Mouse (Mus musculus) neural tube, embryonic 13.5 days (tissue): Measurements from ENCODE around the gene St3gal3. TPM values are rescaled to one million over a fixed set of nuclear protein-coding genes. Genes with fewer than 3 reads are reported as not detected.

Source experiments
- ATAC-seq: fragments of 200-750 bp; cut with Nextera tagmentation; 2 replicates; pipeline ENCODE4 v1.8.0; 2017; ENCODE audit warnings: low read depth, mild to moderate bottlenecking, moderate TSS enrichment, moderate library complexity
- H3K27ac ChIP-seq: fragments of 300-500 bp; sonication (generic); replicated peaks from 2 replicates; pipeline ENCODE4 v1.5.1; 2015; ENCODE audit warnings: moderate library complexity, mild to moderate bottlenecking, inconsistent platforms
- H3K27me3 ChIP-seq: fragments of 300-500 bp; sonication (generic); 2 replicates; pipeline ENCODE4 v1.6.1; 2015; ENCODE audit warnings: mild to moderate bottlenecking, inconsistent platforms
- H3K36me3 ChIP-seq: fragments of 300-500 bp; sonication (generic); 2 replicates; pipeline ENCODE4 v1.6.1; 2015; ENCODE audit warnings: mild to moderate bottlenecking, inconsistent platforms
- H3K4me1 ChIP-seq: fragments of 300-500 bp; sonication (generic); replicated peaks from 2 replicates; pipeline ENCODE4 v1.6.1; 2015; ENCODE audit warnings: inconsistent platforms
- H3K4me2 ChIP-seq: fragments of 300-500 bp; sonication (generic); 2 replicates; pipeline ENCODE4 v1.6.1; 2015; ENCODE audit warnings: inconsistent platforms, mild to moderate bottlenecking, moderate library complexity
- H3K4me3 ChIP-seq: fragments of 300-500 bp; sonication (generic); 2 replicates; pipeline ENCODE4 v1.5.1; 2015; ENCODE audit warnings: mild to moderate bottlenecking, inconsistent platforms
- H3K9ac ChIP-seq: fragments of 300-500 bp; sonication (generic); 2 replicates; pipeline ENCODE4 v1.6.1; 2015; ENCODE audit warnings: moderate library complexity, mild to moderate bottlenecking, inconsistent platforms
- H3K9me3 ChIP-seq: fragments of 300-500 bp; sonication (generic); 2 replicates; pipeline ENCODE4 v1.6.1; 2016; ENCODE audit warnings: inconsistent platforms
- WGBS: fragments of 180-500 bp; shearing (Covaris S2); methylation state at CpG from one replicate; pipeline ENCODE4 v1.1.7; 2015; 5-methylcytosine and 5-hydroxymethylcytosine counted together
- polyA plus RNA-seq: library from polyadenylated mRNA; unstranded; fragments of >200 nt; fragmentation: Nextera tagmentation; extraction: Ambion mirVana; gene quantifications from 2 replicates; pipeline ENCODE4 v1.2.1, GENCODE M21; 2015

Gene St3gal3
- polyA plus RNA-seq, 1 experiment from 2014 or later = 12.2 TPM

GRCm38 (mm10) chr4:117926545-117927482 lies 207.9 kb downstream of the St3gal3 start:
- Histone ChIP-seq H3K4me1 (peaks cover 38% of the 10 kb centered on the region), H3K27ac (0 out of 2 replicates have a peak overlapping the region, but pooled peaks have one; percentile 18), H3K36me3 (peaks cover under 1% of the 10 kb centered on the region; the same call in 1 of the 2 replicates), H3K9ac (peak overlapping the region; percentile 78), H3K9me3 (no peaks in the 10 kb centered on the region), H3K27me3 (peaks cover 67% of the 10 kb centered on the region), H3K4me2 (peak overlapping the region; percentile 89), H3K4me3 (peak overlapping the region; percentile 51)
- WGBS = under 1% methylated on average over 71 of the region's 71 CpGs
- ATAC-seq = peak; percentile 76

GRCm38 (mm10) chr4:117924916-117925315 lies 209.8 kb downstream of the St3gal3 start:
- Histone ChIP-seq H3K36me3 (no peaks in the 10 kb centered on the region), H3K27ac (no peak overlapping the region), H3K4me3 (no peak overlapping the region), H3K9me3 (no peaks in the 10 kb centered on the region), H3K27me3 (peaks cover 59% of the 10 kb centered on the region), H3K9ac (no peak overlapping the region), H3K4me1 (peaks cover 37% of the 10 kb centered on the region), H3K4me2 (no peak overlapping the region)
- no peak for ATAC-seq
- WGBS = 69% methylated on average over 4 of the region's 6 CpGs

GRCm38 (mm10) chr4:117923450-117923849 lies 211.3 kb downstream of the St3gal3 start:
- Histone ChIP-seq H3K27ac (no peak overlapping the region), H3K27me3 (peaks cover 45% of the 10 kb centered on the region), H3K4me1 (peaks cover 23% of the 10 kb centered on the region), H3K9me3 (no peaks in the 10 kb centered on the region), H3K36me3 (no peaks in the 10 kb centered on the region), H3K9ac (no peak overlapping the region), H3K4me2 (no peak overlapping the region), H3K4me3 (no peak overlapping the region)
- 65% methylated on average over 2 of the region's 2 CpGs for WGBS
- ATAC-seq = no peak

- Histone ChIP-seq H3K27me3 (peaks cover 24% of the 10 kb centered on the region), H3K36me3 (no peaks in the 10 kb centered on the region), H3K9me3 (no peaks in the 10 kb centered on the region), H3K4me3 (no peak overlapping the region), H3K4me2 (no peak overlapping the region), H3K4me1 (peaks cover 4% of the 10 kb centered on the region), H3K27ac (no peak overlapping the region), H3K9ac (no peak overlapping the region)
- ATAC-seq = no peak
- 84% methylated on average over 2 of the region's 2 CpGs for WGBS
These were observed 213.4 kb downstream of the St3gal3 start for GRCm38 (mm10) chr4:117921358-117921757.

GRCm38 (mm10) chr4:117918762-117919161 lies 216.0 kb downstream of the St3gal3 start:
- peaks cover under 1% of the 10 kb centered on the region; the same call in 1 of the 2 replicates for H3K27me3 ChIP-seq
- no peak for ATAC-seq
- H3K9ac ChIP-seq = no peak overlapping the region
- peaks cover 17% of the 10 kb centered on the region for H3K4me1 ChIP-seq
- H3K9me3 ChIP-seq = no peaks in the 10 kb centered on the region
- H3K4me3 ChIP-seq = no peak overlapping the region
- WGBS = 92% methylated on average over 5 of the region's 5 CpGs
- no peak overlapping the region for H3K4me2 ChIP-seq
- H3K27ac ChIP-seq = no peak overlapping the region
- no peaks in the 10 kb centered on the region for H3K36me3 ChIP-seq

GRCm38 (mm10) chr4:117918261-117918660 lies 216.5 kb downstream of the St3gal3 start:
- Histone ChIP-seq H3K9me3 (no peaks in the 10 kb centered on the region), H3K36me3 (no peaks in the 10 kb centered on the region), H3K9ac (no peak overlapping the region), H3K27ac (no peak overlapping the region), H3K4me1 (peaks cover 22% of the 10 kb centered on the region), H3K27me3 (no peaks in the 10 kb centered on the region; the same call in 1 of the 2 replicates), H3K4me2 (no peak overlapping the region), H3K4me3 (no peak overlapping the region)
- ATAC-seq = no peak
- WGBS = 77% methylated on average over 3 of the region's 3 CpGs

- WGBS = 94% methylated on average over 4 of the region's 4 CpGs
- Histone ChIP-seq H3K4me3 (no peak overlapping the region), H3K27me3 (no peaks in the 10 kb centered on the region; the same call in 1 of the 2 replicates), H3K27ac (no peak overlapping the region), H3K4me2 (no peak overlapping the region), H3K4me1 (peaks cover 26% of the 10 kb centered on the region), H3K9ac (no peak overlapping the region), H3K36me3 (no peaks in the 10 kb centered on the region), H3K9me3 (no peaks in the 10 kb centered on the region)
- no peak for ATAC-seq
These were observed 216.9 kb downstream of the St3gal3 start for GRCm38 (mm10) chr4:117917847-117918246.

GRCm38 (mm10) chr4:117917402-117917801 lies 217.3 kb downstream of the St3gal3 start:
- no peaks in the 10 kb centered on the region; the same call in 1 of the 2 replicates for H3K27me3 ChIP-seq

GRCm38 (mm10) chr4:117916386-117916785 lies 218.3 kb downstream of the St3gal3 start:
- no peaks in the 10 kb centered on the region for H3K9me3 ChIP-seq
- H3K36me3 ChIP-seq = peaks cover 10% of the 10 kb centered on the region
- no peak overlapping the region for H3K4me3 ChIP-seq
- no peak overlapping the region for H3K27ac ChIP-seq
- WGBS = 88% methylated on average over 5 of the region's 5 CpGs
- H3K4me1 ChIP-seq = peaks cover 41% of the 10 kb centered on the region
- H3K9ac ChIP-seq = no peak overlapping the region
- H3K4me2 ChIP-seq = peak overlapping the region; percentile 100
- H3K27me3 ChIP-seq = no peaks in the 10 kb centered on the region; the same call in 1 of the 2 replicates
- no peak for ATAC-seq

More at GRCm38 (mm10) chr4:117917402-117917801, 217.3 kb downstream of the St3gal3 start:
- Histone ChIP-seq H3K9ac (no peak overlapping the region), H3K27ac (no peak overlapping the region), H3K4me1 (peaks cover 31% of the 10 kb centered on the region), H3K4me2 (no peak overlapping the region), H3K4me3 (no peak overlapping the region), H3K9me3 (no peaks in the 10 kb centered on the region), H3K36me3 (0 out of 2 replicates have a peak, but pooled peaks cover under 1% of the 10 kb centered on the region)
- ATAC-seq = no peak
- WGBS = 95% methylated on average over 4 of the region's 4 CpGs

GRCm38 (mm10) chr4:117915489-117916105 lies 219.1 kb downstream of the St3gal3 start:
- H3K4me1 ChIP-seq = peaks cover 49% of the 10 kb centered on the region
- 5% methylated on average over 19 of the region's 19 CpGs for WGBS
- peak overlapping the region; percentile 96 for H3K9ac ChIP-seq
- ATAC-seq = no peak
- peak overlapping the region; percentile 85 for H3K27ac ChIP-seq
- H3K36me3 ChIP-seq = peaks cover 18% of the 10 kb centered on the region
- no peaks in the 10 kb centered on the region for H3K9me3 ChIP-seq
- peak overlapping the region; percentile 63 for H3K4me3 ChIP-seq
- peak overlapping the region; percentile 100 for H3K4me2 ChIP-seq
- no peaks in the 10 kb centered on the region for H3K27me3 ChIP-seq

- ATAC-seq = peak; percentile 96
- H3K4me1 ChIP-seq = peaks cover 56% of the 10 kb centered on the region
These were observed 219.9 kb downstream of the St3gal3 start, which contains the start of gene Ipo13 for GRCm38 (mm10) chr4:117914591-117915442. TSS of gene Ipo13 (minus strand) at chr4:117914999.

More at GRCm38 (mm10) chr4:117914591-117915442, 219.9 kb downstream of the St3gal3 start, which contains the start of gene Ipo13:
- H3K27me3 ChIP-seq = no peaks in the 10 kb centered on the region
- H3K27ac ChIP-seq = peak within 1 kb of the TSS; percentile 85
- peak within 1 kb of the TSS; percentile 63 for H3K4me3 ChIP-seq
- peaks cover 23% of the 10 kb centered on the region for H3K36me3 ChIP-seq
- H3K4me2 ChIP-seq = peak within 1 kb of the TSS; percentile 100
- H3K9me3 ChIP-seq = no peaks in the 10 kb centered on the region
- WGBS = under 1% methylated on average over 61 of the region's 61 CpGs
- peak within 1 kb of the TSS; percentile 96 for H3K9ac ChIP-seq
